Comparison of ENCODE assay signal across 13 mouse cellular contexts in the genomic region with DNA sequence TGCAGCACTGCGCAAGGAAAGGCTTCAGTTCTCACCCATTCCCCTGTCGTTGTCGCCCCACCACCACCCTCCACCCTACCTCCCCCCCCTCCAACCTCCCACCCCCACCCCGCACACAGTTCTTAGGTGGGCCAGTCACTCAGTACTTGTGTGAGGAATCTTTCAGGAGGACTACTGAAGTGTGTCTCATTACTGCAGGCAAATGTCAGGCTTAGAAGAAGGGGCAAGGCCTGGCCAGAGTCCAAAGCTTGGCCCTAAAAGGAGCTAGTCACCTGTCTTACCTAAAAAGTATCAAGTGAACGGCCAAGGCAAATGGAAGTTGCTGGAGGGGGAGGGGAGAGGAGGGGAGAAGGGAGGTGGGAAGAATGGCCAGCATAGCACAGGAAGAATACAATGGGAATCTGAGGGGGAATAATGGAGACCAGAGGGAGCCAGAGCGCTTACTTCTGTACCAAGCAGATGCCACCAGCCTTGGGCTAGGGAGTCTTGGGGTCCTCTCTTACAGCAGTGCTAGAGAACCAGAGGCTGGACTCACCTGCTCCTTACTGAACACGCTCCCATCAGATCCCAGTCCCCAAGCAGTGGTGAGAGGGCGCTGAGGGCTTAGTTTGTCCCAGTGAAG.
DNase-seq lines count a peak whose midpoint lies in the region; ATAC-seq and TF ChIP-seq lines count a peak whose summit lies in the region.
"Had no signal": no experiment of that assay in that cellular context is flagged by ENCODE, and none has a peak within 500 bp of the region (broad histone marks: within the 10 kb centered on the region; RNA-seq: fewer than 3 reads in every experiment).

No protein-coding gene starts in this region.

- no peak for DNase-seq in heart, adult 11 months
- peak; percentile 59 for DNase-seq in embryonic facial prominence, embryonic 14.5 days (ENCODE audit: low spot score)
- DNase-seq in kidney, adult 9 months, result peak; percentile 14
- no peak for DNase-seq in layer of hippocampus, adult 2 months (ENCODE audit: low spot score in 2 of 2)
- no peak for DNase-seq in layer of hippocampus, adult 9-10 months (ENCODE audit: low spot score)
- no peak for DNase-seq in T-cell, adult 2 months (ENCODE audit: low spot score)
- DNase-seq: adrenal gland, postnatal 10 days; gastrocnemius, postnatal 10 days; heart, postnatal 36 days; left cerebral cortex, postnatal 4 days had no signal

- H3K27ac ChIP-seq in heart, embryonic 14.5 days (replicated peaks in 1 of 2; ENCODE audit: control insufficient read depth in 1 of 2, insufficient read depth in 1 of 2, low read depth in 2 of 2, low read length in 2 of 2), result peak overlapping the region; percentile 18 to 58; a peak in 3 of 4 replicates
- H3K27ac ChIP-seq in embryonic facial prominence, embryonic 14.5 days (replicated peaks; ENCODE audit: low read depth, low read length), result peak overlapping the region; percentile 57
- peak overlapping the region; percentile 91 for H3K27ac ChIP-seq in lung, embryonic 15.5 days
- H3K27ac ChIP-seq in layer of hippocampus, adult 2 months, result no peak overlapping the region
- H3K27ac ChIP-seq: macrophage had no signal

- H3K27me3 ChIP-seq in heart, embryonic 14.5 days (ENCODE audit: control insufficient read depth, insufficient read depth, low read length), result no peaks in the 10 kb centered on the region
- no peaks in the 10 kb centered on the region for H3K27me3 ChIP-seq in embryonic facial prominence, embryonic 14.5 days (replicated peaks; ENCODE audit: control insufficient read depth, insufficient read depth, low read length)
- H3K27me3 ChIP-seq in lung, embryonic 15.5 days, result no peaks in the 10 kb centered on the region

- H3K36me3 ChIP-seq in heart, embryonic 14.5 days (ENCODE audit: control insufficient read depth, insufficient read depth, low read length), result no peaks in the 10 kb centered on the region
- no peaks in the 10 kb centered on the region for H3K36me3 ChIP-seq in embryonic facial prominence, embryonic 14.5 days (ENCODE audit: control insufficient read depth, insufficient read depth, low read length)
- H3K36me3 ChIP-seq in lung, embryonic 15.5 days, result no peaks in the 10 kb centered on the region

- H3K9me3 ChIP-seq in heart, embryonic 14.5 days (ENCODE audit: control insufficient read depth, low read length), result no peaks in the 10 kb centered on the region
- no peaks in the 10 kb centered on the region for H3K9me3 ChIP-seq in embryonic facial prominence, embryonic 14.5 days (ENCODE audit: control insufficient read depth, low read length)
- no peaks in the 10 kb centered on the region for H3K9me3 ChIP-seq in lung, embryonic 15.5 days

- no peak for TF ChIP-seq CTCF in layer of hippocampus, adult 2 months (conservative IDR thresholded peaks at IDR 0.05)

- peaks cover 14 to 32% of the 10 kb centered on the region in 2 experiments for H3K4me1 ChIP-seq in heart, embryonic 14.5 days (ENCODE audit: control insufficient read depth in 2 of 2, insufficient read depth in 2 of 2, low read length in 2 of 2)
- peaks cover 13% of the 10 kb centered on the region for H3K4me1 ChIP-seq in embryonic facial prominence, embryonic 14.5 days (ENCODE audit: control insufficient read depth, insufficient read depth, low read length)
- peaks cover 30% of the 10 kb centered on the region for H3K4me1 ChIP-seq in lung, embryonic 15.5 days

- H3K4me3 ChIP-seq in heart, embryonic 14.5 days (ENCODE audit: control insufficient read depth in 1 of 2, insufficient read depth in 1 of 2, low read depth in 1 of 2, low read length in 2 of 2), result no peak overlapping the region
- H3K4me3 ChIP-seq in embryonic facial prominence, embryonic 14.5 days (ENCODE audit: low read depth, low read length), result no peak overlapping the region
- no peak overlapping the region for H3K4me3 ChIP-seq in lung, embryonic 15.5 days
- no peak overlapping the region for H3K4me3 ChIP-seq in layer of hippocampus, adult 2 months

- ATAC-seq in heart, embryonic 14.5 days (ENCODE audit: insufficient number of reproducible peaks, insufficient read depth, low FRiP score, low read depth), result no peak
- peak; percentile 56; the same call in 1 of the 2 replicates for ATAC-seq in embryonic facial prominence, embryonic 14.5 days (ENCODE audit: low read depth)
- ATAC-seq in lung, embryonic 15.5 days (ENCODE audit: borderline replicate concordance, extremely low read depth, low FRiP score, low TSS enrichment), result peak; percentile 48

- WGBS in heart, embryonic 14.5 days, result 72% methylated on average over 8 of the region's 8 CpGs
- 70% methylated on average over 8 of the region's 8 CpGs for WGBS in embryonic facial prominence, embryonic 14.5 days
- WGBS in lung, embryonic 15.5 days, result 61% methylated on average over 8 of the region's 8 CpGs

- no peak overlapping the region for H3K9ac ChIP-seq in heart, embryonic 14.5 days (ENCODE audit: low read length)
- H3K9ac ChIP-seq in embryonic facial prominence, embryonic 14.5 days (ENCODE audit: low read depth, low read length), result no peak overlapping the region
- H3K9ac ChIP-seq in lung, embryonic 15.5 days, result no peak overlapping the region

- no peak overlapping the region for H3K4me2 ChIP-seq in heart, embryonic 14.5 days (ENCODE audit: low read length)
- H3K4me2 ChIP-seq in embryonic facial prominence, embryonic 14.5 days (ENCODE audit: low read depth, low read length), result no peak overlapping the region
- H3K4me2 ChIP-seq in lung, embryonic 15.5 days, result no peak overlapping the region; the same call in 1 of the 2 replicates

Comparison
In these comparisons a context has a peak if more than half of its experiments do, and no peak if none do; other contexts are left out.
1. DNase-seq: peak in embryonic facial prominence, embryonic 14.5 days (single experiment) and kidney, adult 9 months (single experiment); none in heart, adult 11 months (single experiment), layer of hippocampus, adult 2 months (0 of 2), layer of hippocampus, adult 9-10 months (single experiment) and T-cell, adult 2 months (single experiment).